Mouse (Mus musculus) liver, embryonic 11.5 days (tissue): Measurements from ENCODE around the gene Sspn. TPM values are rescaled to one million over a fixed set of nuclear protein-coding genes. Genes with fewer than 3 reads are reported as not detected.

Source experiments
- ATAC-seq: fragments of 200-750 bp; cut with Nextera tagmentation; replicated peaks from 2 replicates; pipeline ENCODE4 v1.8.0; 2017; ENCODE audit warnings: moderate number of reproducible peaks, mild to moderate bottlenecking, moderate TSS enrichment, moderate library complexity; ENCODE audit not compliant: low FRiP score
- DNase-seq: peaks from one replicate; pipeline ENCODE4 v3.0.0-alpha.2; 2017; ENCODE audit warnings: low spot score
- H3K27ac ChIP-seq: fragments of 300-500 bp; sonication (generic); 2 replicates; pipeline ENCODE4 v1.5.1; 2014; ENCODE audit warnings: mild to moderate bottlenecking, low read depth, low read length, control low read depth
- H3K27me3 ChIP-seq: fragments of 300-500 bp; sonication (generic); replicated peaks from 2 replicates; pipeline ENCODE4 v1.6.1; 2014; ENCODE audit warnings: low read length, mixed read lengths; ENCODE audit not compliant: control insufficient read depth, insufficient read depth
- H3K36me3 ChIP-seq: fragments of 300-500 bp; sonication (generic); 2 replicates; pipeline ENCODE4 v1.6.1; 2014; ENCODE audit warnings: mild to moderate bottlenecking, low read length, moderate library complexity, mixed read lengths; ENCODE audit not compliant: control insufficient read depth, insufficient read depth
- H3K4me1 ChIP-seq: fragments of 300-500 bp; sonication (generic); replicated peaks from 2 replicates; pipeline ENCODE4 v1.6.1; 2014; ENCODE audit warnings: low read length, mixed read lengths; ENCODE audit not compliant: control insufficient read depth, insufficient read depth
- H3K4me2 ChIP-seq: fragments of 300-500 bp; sonication (generic); 2 replicates; pipeline ENCODE4 v1.6.1; 2014; ENCODE audit warnings: mild to moderate bottlenecking, control low read depth, moderate library complexity
- H3K4me3 ChIP-seq: fragments of 300-500 bp; sonication (generic); 2 replicates; pipeline ENCODE4 v1.5.1; 2014; ENCODE audit warnings: low read depth, low read length, control low read depth
- H3K9ac ChIP-seq: fragments of 300-500 bp; sonication (generic); 2 replicates; pipeline ENCODE4 v1.6.1; 2014; ENCODE audit warnings: low read depth, low read length, control low read depth
- H3K9me3 ChIP-seq: fragments of 300-500 bp; sonication (generic); 2 replicates; pipeline ENCODE4 v1.6.1; 2016; ENCODE audit warnings: low read length, inconsistent platforms, mixed read lengths; ENCODE audit not compliant: control insufficient read depth
- WGBS: fragments of 180-500 bp; shearing (Covaris S2); extraction: QIAGEN DNeasy Blood & Tissue Kit; methylation state at CpG from one replicate; pipeline ENCODE4 v1.1.7; 2014; 5-methylcytosine and 5-hydroxymethylcytosine counted together
- polyA plus RNA-seq: library from polyadenylated mRNA; unstranded; fragments of >200 nt; fragmentation: Nextera tagmentation; extraction: Ambion mirVana; gene quantifications from 2 replicates; pipeline ENCODE4 v1.2.1, GENCODE M21; 2014

Sspn gene
- polyA plus RNA-seq, 1 experiment from 2014 or later = 2.2 TPM

- Histone ChIP-seq H3K9me3 (no peaks in the 10 kb centered on the region), H3K27ac (no peak overlapping the region), H3K36me3 (no peaks in the 10 kb centered on the region), H3K4me3 (no peak overlapping the region), H3K27me3 (no peaks in the 10 kb centered on the region), H3K4me2 (no peak overlapping the region), H3K9ac (no peak overlapping the region), H3K4me1 (0 out of 2 replicates have a peak, but pooled peaks cover 3% of the 10 kb centered on the region)
- ATAC-seq = no peak
- no peak for DNase-seq
- 34% methylated on average over 12 of the region's 12 CpGs for WGBS
These were observed 11.0 kb downstream of the Sspn start for GRCm38 (mm10) chr6:145942263-145942966.

GRCm38 (mm10) chr6:145943414-145943813, 12.0 kb downstream of the Sspn start:
- Histone ChIP-seq H3K27ac (no peak overlapping the region), H3K4me3 (no peak overlapping the region), H3K4me2 (no peak overlapping the region), H3K36me3 (no peaks in the 10 kb centered on the region), H3K27me3 (no peaks in the 10 kb centered on the region), H3K4me1 (0 out of 2 replicates have a peak, but pooled peaks cover 5% of the 10 kb centered on the region), H3K9me3 (no peaks in the 10 kb centered on the region), H3K9ac (no peak overlapping the region)
- WGBS = 74% methylated on average over 3 of the region's 3 CpGs
- no peak for DNase-seq
- no peak for ATAC-seq

- H3K36me3 ChIP-seq = no peaks in the 10 kb centered on the region
- no peak for ATAC-seq
- no peaks in the 10 kb centered on the region for H3K9me3 ChIP-seq
- no peak overlapping the region for H3K4me2 ChIP-seq
- 81% methylated on average over 11 of the region's 11 CpGs for WGBS
- H3K27me3 ChIP-seq = no peaks in the 10 kb centered on the region
- no peak overlapping the region for H3K27ac ChIP-seq
- no peak overlapping the region for H3K4me3 ChIP-seq
- DNase-seq = no peak
- no peak overlapping the region for H3K9ac ChIP-seq
- 0 out of 2 replicates have a peak, but pooled peaks cover 5% of the 10 kb centered on the region for H3K4me1 ChIP-seq
These were observed 14.4 kb downstream of the Sspn start for GRCm38 (mm10) chr6:145945700-145946344.

- no peak for ATAC-seq
- H3K4me3 ChIP-seq = no peak overlapping the region
- no peak for DNase-seq
- no peak overlapping the region for H3K4me2 ChIP-seq
- no peaks in the 10 kb centered on the region for H3K27me3 ChIP-seq
- H3K9ac ChIP-seq = no peak overlapping the region
- no peaks in the 10 kb centered on the region for H3K9me3 ChIP-seq
- no peaks in the 10 kb centered on the region for H3K36me3 ChIP-seq
- WGBS = 54% methylated on average over 4 of the region's 4 CpGs
- H3K27ac ChIP-seq = no peak overlapping the region
- 0 out of 2 replicates have a peak, but pooled peaks cover 2% of the 10 kb centered on the region for H3K4me1 ChIP-seq
These were observed 17.6 kb downstream of the Sspn start for GRCm38 (mm10) chr6:145949049-145949448.

GRCm38 (mm10) chr6:145950626-145951025, 19.2 kb downstream of the Sspn start:
- 0 out of 2 replicates have a peak, but pooled peaks cover 2% of the 10 kb centered on the region for H3K4me1 ChIP-seq
- H3K36me3 ChIP-seq = no peaks in the 10 kb centered on the region
- WGBS = 77% methylated on average over 5 of the region's 5 CpGs
- H3K4me3 ChIP-seq = no peak overlapping the region
- H3K9me3 ChIP-seq = no peaks in the 10 kb centered on the region
- H3K27me3 ChIP-seq = no peaks in the 10 kb centered on the region
- no peak overlapping the region for H3K4me2 ChIP-seq
- H3K9ac ChIP-seq = no peak overlapping the region
- H3K27ac ChIP-seq = no peak overlapping the region
- ATAC-seq (no peak), DNase-seq (no peak)

GRCm38 (mm10) chr6:145952594-145952993, 21.2 kb downstream of the Sspn start:
- H3K27ac ChIP-seq = no peak overlapping the region
- ATAC-seq (no peak), DNase-seq (no peak)
- no peaks in the 10 kb centered on the region for H3K36me3 ChIP-seq
- H3K9ac ChIP-seq = no peak overlapping the region
- WGBS = 79% methylated on average over 3 of the region's 3 CpGs
- 0 out of 2 replicates have a peak, but pooled peaks cover 2% of the 10 kb centered on the region for H3K4me1 ChIP-seq
- H3K27me3 ChIP-seq = no peaks in the 10 kb centered on the region
- H3K4me3 ChIP-seq = no peak overlapping the region
- no peaks in the 10 kb centered on the region for H3K9me3 ChIP-seq
- H3K4me2 ChIP-seq = no peak overlapping the region

- Histone ChIP-seq H3K9ac (no peak overlapping the region), H3K27me3 (no peaks in the 10 kb centered on the region), H3K4me2 (no peak overlapping the region), H3K9me3 (no peaks in the 10 kb centered on the region), H3K4me1 (no peaks in the 10 kb centered on the region), H3K4me3 (no peak overlapping the region), H3K27ac (no peak overlapping the region), H3K36me3 (no peaks in the 10 kb centered on the region)
- WGBS = 77% methylated on average over 13 of the region's 13 CpGs
- no peak for DNase-seq
- ATAC-seq = no peak
These were observed 21.9 kb downstream of the Sspn start for GRCm38 (mm10) chr6:145953121-145953896.

- no peak overlapping the region for H3K27ac ChIP-seq
- no peak for ATAC-seq
- H3K9ac ChIP-seq = no peak overlapping the region
- no peak overlapping the region for H3K4me2 ChIP-seq
- WGBS = 68% methylated on average over 6 of the region's 6 CpGs
- H3K36me3 ChIP-seq = no peaks in the 10 kb centered on the region
- H3K4me1 ChIP-seq = no peaks in the 10 kb centered on the region
- no peak for DNase-seq
- H3K9me3 ChIP-seq = no peaks in the 10 kb centered on the region
- no peak overlapping the region for H3K4me3 ChIP-seq
- no peaks in the 10 kb centered on the region for H3K27me3 ChIP-seq
These were observed 26.1 kb downstream of the Sspn start for GRCm38 (mm10) chr6:145957427-145957965.
